Mouse (Mus musculus) cortical plate, adult 2 months (tissue): ENCODE measurements at regions not wholly inside any gene's neighbourhood (a gene's known extent, or its start where the extent isn't known, plus 50 kb on each side); places are given as distances from the start of the nearest gene placed in this dataset.

ENCODE experiments used
- CTCF ChIP-seq: fragments of 200-500 bp; IDR thresholded peaks from 2 replicates; pipeline ENCODE4 v1.5.1; 2011; ENCODE audit warnings: mild to moderate bottlenecking, control low read depth, low read length; ENCODE audit not compliant: insufficient read depth; ENCODE audit errors: extremely low read depth
- POLR2A ChIP-seq: fragments of 200-500 bp; IDR thresholded peaks from 2 replicates; pipeline ENCODE4 v1.6.1; 2011; ENCODE audit warnings: mild to moderate bottlenecking, low read length, control low read depth; ENCODE audit not compliant: insufficient read depth; ENCODE audit errors: extremely low read depth

GRCm38 (mm10) chr1:190532879-190533676, 362.6 kb upstream of the Prox1 start:
- TF ChIP-seq CTCF (no peak), POLR2A (no peak)
